Mouse (Mus musculus) lung, embryonic 14.5 days (tissue): ENCODE measurements at regions not wholly inside any gene's neighbourhood (a gene's known extent, or its start where the extent isn't known, plus 50 kb on each side); places are given as distances from the start of the nearest gene placed in this dataset.
A peak's percentile ranks its signal among the peaks of the same experiment; 100 is the strongest.

ENCODE experiments used
- ATAC-seq: fragments of 200-750 bp; cut with Nextera tagmentation; 2 replicates; pipeline ENCODE4 v1.8.0; 2017; ENCODE audit warnings: mild to moderate bottlenecking, moderate TSS enrichment, moderate library complexity; ENCODE audit not compliant: insufficient read depth
- DNase-seq: peaks from one replicate; pipeline ENCODE4 v3.0.0-alpha.2; 2015
- H3K27ac ChIP-seq: fragments of 300-500 bp; sonication (generic); 2 replicates; pipeline ENCODE4 v1.5.1; 2014; ENCODE audit warnings: low read depth, mild to moderate bottlenecking, moderate library complexity
- H3K27me3 ChIP-seq: fragments of 300-500 bp; sonication (generic); 2 replicates; pipeline ENCODE4 v1.6.1; 2014; ENCODE audit warnings: low read length, control low read depth; ENCODE audit not compliant: insufficient read depth
- H3K36me3 ChIP-seq: fragments of 300-500 bp; sonication (generic); 2 replicates; pipeline ENCODE4 v1.6.1; 2014; ENCODE audit warnings: control low read depth; ENCODE audit not compliant: insufficient read depth
- H3K4me1 ChIP-seq: fragments of 300-500 bp; sonication (generic); 2 replicates; pipeline ENCODE4 v1.6.1; 2014; ENCODE audit warnings: antibody characterized with exemption, control low read depth; ENCODE audit not compliant: insufficient read depth
- H3K4me2 ChIP-seq: fragments of 300-500 bp; sonication (generic); 2 replicates; pipeline ENCODE4 v1.6.1; 2014; ENCODE audit warnings: mild to moderate bottlenecking
- H3K4me3 ChIP-seq: fragments of 300-500 bp; sonication (generic); 2 replicates; pipeline ENCODE4 v1.5.1; 2014; ENCODE audit warnings: low read depth, low read length
- H3K9ac ChIP-seq: fragments of 300-500 bp; sonication (generic); 2 replicates; pipeline ENCODE4 v1.6.1; 2014
- H3K9me3 ChIP-seq: fragments of 300-500 bp; sonication (generic); 2 replicates; pipeline ENCODE4 v1.6.1; 2016; ENCODE audit warnings: low read depth, low read length, control low read depth
- CTCF ChIP-seq: IDR thresholded peaks from 2 replicates; pipeline ENCODE4 v1.5.1; 2016; ENCODE audit warnings: antibody characterized with exemption, low read depth
- WGBS: fragments of 180-500 bp; shearing (Covaris S2); extraction: QIAGEN DNeasy Blood & Tissue Kit; methylation state at CpG from one replicate; pipeline ENCODE4 v1.1.7; 2014; 5-methylcytosine and 5-hydroxymethylcytosine counted together

DNA sequence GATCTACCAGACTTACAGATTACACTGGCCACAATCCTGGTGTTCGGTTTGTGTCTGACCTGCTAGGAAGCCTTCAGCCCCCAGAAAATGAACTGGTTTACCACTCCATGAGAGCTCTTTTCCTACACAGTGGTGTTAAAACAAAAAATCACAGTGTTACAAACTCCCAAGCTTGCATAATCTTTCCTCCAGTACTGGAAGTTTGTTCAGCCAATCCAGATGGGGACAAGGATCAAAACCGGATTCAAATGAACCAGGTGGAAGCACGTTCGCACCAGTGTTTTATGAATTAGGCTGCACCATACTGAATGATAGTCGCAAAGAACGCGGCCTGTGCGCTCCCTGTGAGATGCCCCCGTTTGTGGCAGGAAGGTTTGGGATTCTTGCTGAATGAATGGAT is 63.4 kb upstream of the Cited2 start:
- ATAC-seq: no peak
- Histone ChIP-seq H3K27me3 (no peaks in the 10 kb centered on the region), H3K9me3 (no peaks in the 10 kb centered on the region), H3K27ac (no peak overlapping the region), H3K36me3 (no peaks in the 10 kb centered on the region), H3K4me3 (no peak overlapping the region), H3K9ac (no peak overlapping the region), H3K4me2 (no peak overlapping the region), H3K4me1 (0 out of 2 replicates have a peak, but pooled peaks cover 3% of the 10 kb centered on the region)
- TF ChIP-seq CTCF: no peak
- 90% methylated on average over 9 of the region's 9 CpGs for WGBS
- no peak for DNase-seq

DNA sequence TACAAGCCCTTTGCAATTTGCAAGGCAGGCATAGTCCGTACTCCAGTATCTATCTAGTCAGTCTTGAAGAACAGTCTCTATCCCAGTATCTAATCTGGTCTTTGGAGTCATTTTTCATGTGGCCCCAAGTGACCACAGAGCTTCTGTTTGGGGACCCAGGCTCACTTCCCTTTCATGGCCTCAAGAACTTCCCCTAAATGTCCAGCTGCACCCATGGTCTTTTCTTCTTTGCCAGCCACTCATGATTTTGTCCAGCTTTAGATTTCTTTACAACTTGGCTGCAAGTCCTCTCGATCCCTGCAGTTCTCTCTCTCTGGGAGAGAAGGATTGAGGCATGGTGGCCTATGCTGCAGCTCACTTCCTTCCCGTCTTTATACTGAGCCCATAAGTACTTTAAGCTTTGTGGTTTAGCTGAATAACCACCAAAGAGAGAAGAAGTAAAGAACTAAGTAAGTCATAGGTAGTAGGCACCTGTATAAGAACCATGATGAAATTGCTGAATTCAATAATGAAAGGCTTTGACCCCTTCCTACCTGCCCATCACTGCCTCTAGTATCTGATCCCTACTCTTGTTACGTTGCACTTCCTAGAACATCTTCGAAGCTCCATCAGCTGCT is 62.1 kb upstream of the Cited2 start:
- Histone ChIP-seq H3K4me2 (no peak overlapping the region), H3K27me3 (no peaks in the 10 kb centered on the region), H3K27ac (no peak overlapping the region), H3K36me3 (no peaks in the 10 kb centered on the region), H3K4me3 (no peak overlapping the region), H3K9me3 (no peaks in the 10 kb centered on the region), H3K4me1 (0 out of 2 replicates have a peak, but pooled peaks cover 3% of the 10 kb centered on the region), H3K9ac (no peak overlapping the region)
- DNase-seq (no peak), ATAC-seq (no peak)
- TF ChIP-seq CTCF: no peak
- 90% methylated on average over 5 of the region's 5 CpGs for WGBS

DNA sequence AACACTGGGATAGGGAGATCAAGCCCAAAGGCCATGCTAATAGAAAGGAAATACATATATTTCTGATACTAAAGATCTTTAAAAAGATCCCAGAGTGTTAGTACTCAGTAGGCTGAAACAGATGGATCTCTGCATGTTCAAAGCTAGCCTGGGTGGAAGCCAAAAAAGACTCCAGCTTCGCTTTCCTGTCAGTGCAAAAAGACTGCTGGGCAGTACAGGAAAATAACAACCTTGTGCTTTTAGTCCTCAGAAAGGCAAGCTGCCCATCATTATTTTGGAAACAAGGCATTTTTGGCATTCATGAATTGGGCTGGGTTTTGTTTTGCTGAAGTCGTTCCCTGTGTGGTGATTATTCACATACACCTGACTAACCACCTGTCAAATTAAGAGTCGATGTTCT is 56.9 kb upstream of the Cited2 start:
- H3K27ac ChIP-seq: no peak overlapping the region
- no peak for DNase-seq

DNA sequence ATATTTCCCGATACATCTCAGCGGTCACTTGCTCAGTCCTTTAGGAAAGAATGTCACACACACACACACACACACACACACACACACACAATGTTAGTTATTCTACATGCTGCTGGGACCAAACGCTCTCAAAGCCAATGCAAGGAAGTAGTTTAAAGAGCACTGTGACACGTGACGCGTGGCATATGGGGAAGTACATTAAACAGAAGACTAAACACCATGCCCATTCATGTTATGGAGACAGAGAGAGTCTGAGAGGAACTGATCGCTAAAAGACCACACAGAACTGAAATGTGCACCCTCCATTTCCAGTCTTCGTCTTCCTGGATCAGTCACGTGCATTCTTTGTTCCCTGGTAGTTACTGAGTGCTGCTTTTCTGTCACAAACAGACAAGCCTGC is 53.6 kb upstream of the Cited2 start:
- Histone ChIP-seq H3K9me3 (no peaks in the 10 kb centered on the region), H3K4me3 (no peak overlapping the region), H3K4me1 (no peaks in the 10 kb centered on the region), H3K4me2 (no peak overlapping the region), H3K27ac (no peak overlapping the region), H3K27me3 (no peaks in the 10 kb centered on the region), H3K36me3 (no peaks in the 10 kb centered on the region), H3K9ac (no peak overlapping the region)
- 73% methylated on average over 9 of the region's 9 CpGs for WGBS
- DNase-seq (peak; percentile 27), ATAC-seq (no peak; the same call in 1 of the 2 replicates)
- no peak for TF ChIP-seq CTCF

More for the DNA sequence above, 56.9 kb upstream of the Cited2 start:
- 69% methylated on average over 3 of the region's 3 CpGs for WGBS
- no peak overlapping the region for H3K4me2 ChIP-seq
- H3K9me3 ChIP-seq: no peaks in the 10 kb centered on the region
- no peaks in the 10 kb centered on the region for H3K36me3 ChIP-seq
- TF ChIP-seq CTCF: no peak
- H3K9ac ChIP-seq: no peak overlapping the region
- no peak overlapping the region for H3K4me3 ChIP-seq
- no peaks in the 10 kb centered on the region for H3K4me1 ChIP-seq
- H3K27me3 ChIP-seq: no peaks in the 10 kb centered on the region
- ATAC-seq: no peak
